Mouse (Mus musculus) left cerebral cortex, postnatal 10 days (tissue): ENCODE measurements around the gene Gm21921. TPM values are rescaled to one million over a fixed set of nuclear protein-coding genes. Genes with fewer than 3 reads are reported as not detected.
"Not testable (repeated sequence)": the region's sequence is repeated elsewhere in the genome, so short reads cannot be mapped to it uniquely, and the experiment has no call there.

Experiments used
- DNase-seq, 2 experiments: peaks; one replicate each; pipeline ENCODE4 v3.0.0; 2021 to 2022; ENCODE audit warnings: low spot score in 2 of 2, mixed read lengths in 1 of 2; ENCODE audit errors: extremely low spot score in 1 of 2
- intact Hi-C: fragments of 180-260 bp; cut with DNase I; formaldehyde crosslinking; loops from one replicate; pipeline ENCODE4 v1.15.1; 2025
- total RNA-seq, 2 experiments: library from RNA; stranded (reverse); gene quantifications; 2 replicates each; pipeline ENCODE4 v1.2.3; 2021

Gene Gm21921
- not detected for total RNA-seq

GRCm38 (mm10) chrY:24796143-24796542 is at the start of gene Gm21921:
Gm21921 (minus strand) TSS chrY:24796243.
- DNase-seq, intact Hi-C loops: not testable (repeated sequence)
